Mouse (Mus musculus) kidney, embryonic 14.5 days (tissue): ENCODE results near the gene Klb. TPM values are rescaled to one million over a fixed set of nuclear protein-coding genes. Genes with fewer than 3 reads are reported as not detected.

Experiments
- ATAC-seq: fragments of 200-750 bp; cut with Nextera tagmentation; 2 replicates; pipeline ENCODE4 v1.8.0; 2017; ENCODE audit warnings: moderate number of reproducible peaks, mild to moderate bottlenecking, moderate TSS enrichment, moderate library complexity; ENCODE audit not compliant: low FRiP score, low TSS enrichment
- H3K27ac ChIP-seq: fragments of 300-500 bp; sonication (generic); 2 replicates; pipeline ENCODE4 v1.5.1; 2014; ENCODE audit warnings: low read depth, mild to moderate bottlenecking, low read length, moderate library complexity, mixed read lengths
- H3K27me3 ChIP-seq: fragments of 300-500 bp; sonication (generic); 2 replicates; pipeline ENCODE4 v1.6.1; 2014; ENCODE audit warnings: mild to moderate bottlenecking, low read length; ENCODE audit not compliant: control insufficient read depth, insufficient read depth
- H3K36me3 ChIP-seq: fragments of 300-500 bp; sonication (generic); 2 replicates; pipeline ENCODE4 v1.6.1; 2014; ENCODE audit warnings: low read length, mixed read lengths; ENCODE audit not compliant: control insufficient read depth, insufficient read depth
- H3K4me1 ChIP-seq: fragments of 300-500 bp; sonication (generic); 2 replicates; pipeline ENCODE4 v1.6.1; 2014; ENCODE audit warnings: low read length, mixed read lengths; ENCODE audit not compliant: control insufficient read depth, insufficient read depth
- H3K4me2 ChIP-seq: fragments of 300-500 bp; sonication (generic); replicated peaks from 2 replicates; pipeline ENCODE4 v1.6.1; 2014; ENCODE audit warnings: low read depth, mild to moderate bottlenecking, low read length
- H3K4me3 ChIP-seq: fragments of 300-500 bp; sonication (generic); 2 replicates; pipeline ENCODE4 v1.5.1; 2014; ENCODE audit warnings: mild to moderate bottlenecking, low read length
- H3K9ac ChIP-seq: fragments of 300-500 bp; sonication (generic); 2 replicates; pipeline ENCODE4 v1.6.1; 2014; ENCODE audit warnings: low read depth, mild to moderate bottlenecking, low read length, moderate library complexity
- H3K9me3 ChIP-seq: fragments of 300-500 bp; sonication (generic); 2 replicates; pipeline ENCODE4 v1.6.1; 2016; ENCODE audit warnings: low read length; ENCODE audit not compliant: control insufficient read depth
- WGBS: fragments of 180-500 bp; shearing (Covaris S2); extraction: QIAGEN DNeasy Blood & Tissue Kit; methylation state at CpG from one replicate; pipeline ENCODE4 v1.1.7; 2014; 5-methylcytosine and 5-hydroxymethylcytosine counted together
- polyA plus RNA-seq: library from polyadenylated mRNA; unstranded; fragments of >200 nt; fragmentation: Nextera tagmentation; extraction: Ambion mirVana; gene quantifications from 2 replicates; pipeline ENCODE4 v1.2.1, GENCODE M21; 2014

Klb gene
- polyA plus RNA-seq, 1 experiment from 2014 or later: not detected

DNA sequence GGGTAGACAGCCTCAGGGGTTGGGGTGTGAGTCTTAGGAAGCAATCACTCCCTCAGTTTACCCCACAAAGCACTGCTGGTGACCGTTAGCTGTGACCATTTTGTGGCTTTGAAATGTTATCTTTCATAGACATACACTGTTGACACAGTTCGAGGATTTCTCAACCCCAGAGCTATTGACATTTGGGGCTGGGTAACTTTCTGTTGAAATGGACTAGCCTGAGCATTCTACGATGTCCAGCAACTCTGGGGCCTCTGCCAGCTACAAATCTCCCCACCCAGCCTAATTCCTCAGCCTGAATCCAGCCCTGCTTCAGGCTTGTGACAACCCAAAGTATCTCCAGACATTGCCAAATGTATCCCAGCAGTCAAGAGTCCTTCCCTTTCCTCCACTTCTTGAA is 6.0 kb downstream of the Klb start:
- Histone ChIP-seq H3K27me3 (no peaks in the 10 kb centered on the region), H3K4me3 (no peak overlapping the region), H3K27ac (no peak overlapping the region), H3K36me3 (no peaks in the 10 kb centered on the region), H3K4me1 (no peaks in the 10 kb centered on the region), H3K9me3 (no peaks in the 10 kb centered on the region), H3K9ac (no peak overlapping the region), H3K4me2 (no peak overlapping the region)
- no peak for ATAC-seq
- WGBS: 83% methylated on average over 3 of the region's 3 CpGs

- no peak for ATAC-seq
- H3K4me3 ChIP-seq: no peak overlapping the region
- H3K4me1 ChIP-seq: no peaks in the 10 kb centered on the region
- no peaks in the 10 kb centered on the region for H3K27me3 ChIP-seq
- no peaks in the 10 kb centered on the region for H3K36me3 ChIP-seq
- 78% methylated on average over 5 of the region's 5 CpGs for WGBS
- H3K27ac ChIP-seq: no peak overlapping the region
- no peak overlapping the region for H3K9ac ChIP-seq
- no peaks in the 10 kb centered on the region for H3K9me3 ChIP-seq
- no peak overlapping the region for H3K4me2 ChIP-seq
Observed at GRCm38 (mm10) chr5:65354985-65355384, 6.9 kb downstream of the Klb start.

GRCm38 (mm10) chr5:65356851-65357250 is 8.7 kb downstream of the Klb start:
- no peak for ATAC-seq
- no peak overlapping the region for H3K4me3 ChIP-seq
- H3K27me3 ChIP-seq: no peaks in the 10 kb centered on the region
- no peak overlapping the region for H3K27ac ChIP-seq
- WGBS: 83% methylated on average over 6 of the region's 6 CpGs
- no peaks in the 10 kb centered on the region for H3K4me1 ChIP-seq
- H3K9me3 ChIP-seq: no peaks in the 10 kb centered on the region
- H3K36me3 ChIP-seq: no peaks in the 10 kb centered on the region
- no peak overlapping the region for H3K4me2 ChIP-seq
- no peak overlapping the region for H3K9ac ChIP-seq

DNA sequence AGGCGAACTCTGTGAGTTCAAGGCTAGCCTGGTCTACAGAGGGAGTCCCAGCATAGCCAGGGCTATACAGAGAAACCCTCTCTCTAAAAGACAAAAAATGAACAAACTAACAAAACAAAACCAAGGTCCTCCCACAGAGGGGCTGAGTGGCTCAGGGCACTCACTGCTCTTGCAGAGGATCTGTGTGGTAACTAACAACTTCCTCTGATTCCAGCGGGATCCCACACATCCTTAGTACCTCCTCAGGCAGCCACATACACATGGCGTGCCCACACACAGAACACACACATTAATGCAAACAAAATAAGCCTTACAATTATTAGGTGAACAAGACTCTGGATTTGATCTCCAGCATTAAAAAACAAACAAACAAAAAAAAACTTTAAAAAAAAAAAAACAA is 9.7 kb downstream of the Klb start:
- WGBS: 76% methylated on average over 3 of the region's 3 CpGs
- H3K27ac ChIP-seq: no peak overlapping the region
- ATAC-seq: no peak
- H3K4me3 ChIP-seq: no peak overlapping the region
- H3K9me3 ChIP-seq: no peaks in the 10 kb centered on the region
- H3K36me3 ChIP-seq: no peaks in the 10 kb centered on the region
- no peaks in the 10 kb centered on the region for H3K27me3 ChIP-seq
- H3K4me1 ChIP-seq: no peaks in the 10 kb centered on the region
- H3K9ac ChIP-seq: no peak overlapping the region
- no peak overlapping the region for H3K4me2 ChIP-seq

GRCm38 (mm10) chr5:65367837-65368236 is 19.7 kb downstream of the Klb start:
- Histone ChIP-seq H3K4me2 (no peak overlapping the region), H3K36me3 (no peaks in the 10 kb centered on the region), H3K27ac (no peak overlapping the region), H3K9ac (no peak overlapping the region), H3K4me3 (no peak overlapping the region), H3K9me3 (no peaks in the 10 kb centered on the region), H3K4me1 (no peaks in the 10 kb centered on the region), H3K27me3 (no peaks in the 10 kb centered on the region)
- WGBS: 90% methylated on average over 11 of the region's 11 CpGs
- ATAC-seq: no peak

GRCm38 (mm10) chr5:65371551-65371950 is 23.4 kb downstream of the Klb start:
- WGBS: 90% methylated on average over 7 of the region's 7 CpGs
- Histone ChIP-seq H3K9me3 (no peaks in the 10 kb centered on the region), H3K4me2 (no peak overlapping the region), H3K27me3 (no peaks in the 10 kb centered on the region), H3K9ac (no peak overlapping the region), H3K4me1 (no peaks in the 10 kb centered on the region), H3K27ac (no peak overlapping the region), H3K4me3 (no peak overlapping the region), H3K36me3 (no peaks in the 10 kb centered on the region)
- no peak for ATAC-seq

DNA sequence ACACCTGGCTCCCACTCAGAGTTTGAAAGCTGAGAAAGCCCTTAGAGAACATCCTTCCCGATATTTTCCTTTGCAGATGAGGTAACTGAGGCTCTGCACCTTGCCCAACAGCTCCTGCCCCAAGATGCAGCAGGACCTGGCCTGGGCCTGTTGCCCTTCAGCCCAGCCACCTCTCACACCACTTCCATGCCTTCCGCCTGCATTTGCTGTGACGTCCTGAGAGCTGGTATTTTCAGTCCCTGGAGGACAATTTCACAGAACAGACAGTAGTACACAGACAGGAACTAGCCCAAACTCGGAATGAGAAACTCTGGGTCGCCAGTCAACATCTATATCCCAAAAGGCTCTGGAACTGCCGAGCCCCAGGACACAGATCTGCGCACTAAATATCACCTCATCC is 26.6 kb downstream of the Klb start:
- Histone ChIP-seq H3K4me2 (no peak overlapping the region), H3K9ac (no peak overlapping the region), H3K4me1 (no peaks in the 10 kb centered on the region), H3K36me3 (no peaks in the 10 kb centered on the region), H3K4me3 (no peak overlapping the region), H3K27me3 (no peaks in the 10 kb centered on the region), H3K27ac (no peak overlapping the region), H3K9me3 (no peaks in the 10 kb centered on the region)
- ATAC-seq: no peak
- 79% methylated on average over 7 of the region's 7 CpGs for WGBS

DNA sequence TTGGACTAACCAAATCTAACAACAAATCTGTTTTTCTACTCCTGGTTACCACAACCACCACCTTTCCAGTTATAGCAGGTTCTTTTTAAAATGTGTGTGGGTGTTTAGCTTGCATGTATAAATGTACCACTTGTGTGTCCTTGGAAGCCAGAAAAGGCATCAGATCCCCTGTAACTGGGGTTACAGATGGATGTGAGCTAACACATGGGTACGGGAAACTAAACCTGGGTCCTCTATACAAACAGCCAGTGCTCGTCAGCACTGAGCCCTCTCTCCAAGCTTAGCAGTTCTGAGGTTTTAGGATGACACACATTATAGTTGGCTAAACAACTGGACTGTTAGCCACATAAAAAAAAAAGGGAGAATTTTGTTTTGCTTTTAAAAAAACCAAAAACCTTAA is 37.6 kb downstream of the Klb start:
- Histone ChIP-seq H3K9ac (no peak overlapping the region), H3K27me3 (no peaks in the 10 kb centered on the region), H3K4me3 (no peak overlapping the region), H3K36me3 (peaks cover 33% of the 10 kb centered on the region), H3K4me2 (no peak overlapping the region), H3K4me1 (peaks cover 8% of the 10 kb centered on the region; the same call in 1 of the 2 replicates), H3K27ac (no peak overlapping the region), H3K9me3 (no peaks in the 10 kb centered on the region)
- whole genome bisulfite sequencing: 75% methylated on average over 2 of the region's 2 CpGs
- no peak for ATAC-seq

- 86% methylated on average over 6 of the region's 6 CpGs for WGBS
- H3K4me3 ChIP-seq: no peak overlapping the region
Observed at GRCm38 (mm10) chr5:65387008-65387867, 39.1 kb downstream of the Klb start.

More at GRCm38 (mm10) chr5:65387008-65387867, 39.1 kb downstream of the Klb start:
- Histone ChIP-seq H3K27me3 (no peaks in the 10 kb centered on the region), H3K9ac (no peak overlapping the region), H3K4me2 (no peak overlapping the region), H3K9me3 (no peaks in the 10 kb centered on the region), H3K27ac (no peak overlapping the region), H3K4me1 (peaks cover 8% of the 10 kb centered on the region; the same call in 1 of the 2 replicates), H3K36me3 (peaks cover 33% of the 10 kb centered on the region)
- ATAC-seq: no peak
